Mouse (Mus musculus) testis, adult 2 months (tissue): ENCODE results near the gene Ldb1.

Source experiments
- CTCF ChIP-seq: fragments of 200-500 bp; IDR thresholded peaks from 2 replicates; pipeline ENCODE4 v1.5.1; 2012; ENCODE audit warnings: low read depth, mild to moderate bottlenecking, inconsistent platforms, low read length, moderate library complexity; ENCODE audit not compliant: control insufficient read depth, insufficient read depth, insufficient replicate concordance
- POLR2A ChIP-seq: fragments of 200-500 bp; IDR thresholded peaks from 2 replicates; pipeline ENCODE4 v1.6.1; 2012; ENCODE audit warnings: low read depth, mild to moderate bottlenecking, inconsistent platforms, low read length, moderate library complexity; ENCODE audit not compliant: control insufficient read depth

DNA sequence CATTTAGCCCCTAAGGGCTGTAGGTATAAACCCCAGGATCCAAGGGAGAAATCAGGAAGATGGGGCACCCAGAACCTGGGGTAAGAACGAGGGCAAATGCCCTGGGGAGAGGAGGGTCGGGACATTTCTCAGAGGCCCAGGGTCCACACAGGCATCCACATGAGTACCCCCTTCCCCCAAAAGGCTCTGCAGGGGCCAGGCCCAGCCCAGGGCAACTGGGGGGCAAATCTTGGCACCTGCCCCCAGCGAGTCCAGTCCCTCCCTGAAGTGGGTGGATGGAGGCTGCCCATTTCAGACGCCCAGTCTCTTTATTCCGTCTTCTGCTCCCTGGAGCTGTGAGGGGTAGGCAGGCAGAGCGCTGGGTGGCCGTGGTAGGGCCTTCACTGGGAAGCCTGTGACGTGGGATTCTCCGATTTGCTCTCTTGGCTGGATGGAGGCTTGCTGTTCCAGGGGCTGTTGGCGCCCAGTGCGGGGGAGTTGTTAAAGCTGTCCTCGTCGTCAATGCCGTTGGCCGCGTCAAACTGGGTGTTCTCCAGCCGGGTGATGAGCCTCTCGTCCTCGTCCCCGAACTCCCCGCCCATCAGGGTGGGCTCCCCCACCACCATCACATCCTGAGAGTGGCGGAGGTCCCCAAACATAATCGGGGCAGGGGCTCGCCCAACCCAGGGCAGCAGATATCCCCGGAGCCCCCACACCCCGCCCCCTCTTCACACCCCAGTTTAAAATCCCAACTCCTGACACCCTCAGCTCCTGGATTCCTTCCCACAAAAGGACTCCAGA, 12.1 kb downstream of the Ldb1 start:
- TF ChIP-seq POLR2A (no peak), CTCF (no peak)
